Mouse (Mus musculus) liver, embryonic 14.5 days (tissue): ENCODE data around the gene Tmem102. TPM values are rescaled to one million over a fixed set of nuclear protein-coding genes. Genes with fewer than 3 reads are reported as not detected.

Experiments
- ATAC-seq: fragments of 200-750 bp; cut with Nextera tagmentation; 2 replicates; pipeline ENCODE4 v1.8.0; 2017; ENCODE audit warnings: moderate number of reproducible peaks, mild to moderate bottlenecking, moderate library complexity; ENCODE audit not compliant: insufficient read depth
- DNase-seq, 3 experiments: peaks; one replicate each; pipeline ENCODE4 v3.0.0-alpha.2; 2012 to 2013; ENCODE audit warnings: low read depth in 3 of 3, low spot score in 3 of 3
- H3K27ac ChIP-seq: fragments of 300-500 bp; sonication (generic); 2 replicates; pipeline ENCODE4 v1.5.1; 2014; ENCODE audit warnings: moderate library complexity, mild to moderate bottlenecking, control low read depth, inconsistent platforms
- H3K27me3 ChIP-seq: fragments of 300-500 bp; sonication (generic); 2 replicates; pipeline ENCODE4 v1.6.1; 2014; ENCODE audit warnings: mild to moderate bottlenecking, low read length, moderate library complexity; ENCODE audit not compliant: control insufficient read depth, insufficient read depth
- H3K36me3 ChIP-seq: fragments of 300-500 bp; sonication (generic); replicated peaks from 2 replicates; pipeline ENCODE4 v1.6.1; 2014; ENCODE audit warnings: low read depth; ENCODE audit not compliant: control insufficient read depth, insufficient read depth
- H3K4me1 ChIP-seq, 2 experiments: fragments of 200-500 bp in 1 of 2; fragments of 300-500 bp in 1 of 2; sonication (generic) in 1 of 2; replicated peaks; 2 replicates each; pipeline ENCODE4 v1.6.1; 2012 to 2014; ENCODE audit warnings: antibody characterized with exemption in 1 of 2, inconsistent platforms in 1 of 2, low read length in 1 of 2; ENCODE audit not compliant: control insufficient read depth in 2 of 2, insufficient read depth in 2 of 2
- H3K4me2 ChIP-seq: fragments of 300-500 bp; sonication (generic); 2 replicates; pipeline ENCODE4 v1.6.1; 2014; ENCODE audit warnings: low read depth, mild to moderate bottlenecking, control low read depth, moderate library complexity
- H3K4me3 ChIP-seq, 2 experiments: fragments of 200-500 bp in 1 of 2; fragments of 300-500 bp in 1 of 2; sonication (generic) in 1 of 2; 2 replicates each; pipeline ENCODE4 v1.5.1; 2012 to 2014; ENCODE audit warnings: low read depth in 2 of 2, low read length in 2 of 2, mild to moderate bottlenecking in 2 of 2, control low read depth in 1 of 2, inconsistent platforms in 1 of 2, moderate library complexity in 1 of 2; ENCODE audit not compliant: insufficient read depth in 1 of 2
- H3K9ac ChIP-seq: fragments of 300-500 bp; sonication (generic); replicated peaks from 2 replicates; pipeline ENCODE4 v1.6.1; 2014; ENCODE audit warnings: mild to moderate bottlenecking, control low read depth, moderate library complexity
- H3K9me3 ChIP-seq: fragments of 300-500 bp; sonication (generic); 2 replicates; pipeline ENCODE4 v1.6.1; 2016; ENCODE audit warnings: low read length, mixed read lengths; ENCODE audit not compliant: control insufficient read depth
- CTCF ChIP-seq: IDR thresholded peaks from 2 replicates; pipeline ENCODE4 v1.5.1; 2016; ENCODE audit warnings: antibody characterized with exemption, low read depth, control low read depth
- EP300 ChIP-seq: IDR thresholded peaks from 2 replicates; pipeline ENCODE4 v1.6.1; 2016; ENCODE audit warnings: antibody characterized with exemption, low read depth
- WGBS: fragments of 180-500 bp; shearing (Covaris S2); extraction: QIAGEN DNeasy Blood & Tissue Kit; methylation state at CpG from one replicate; pipeline ENCODE4 v1.1.7; 2014; ENCODE audit not compliant: insufficient replicate concordance; 5-methylcytosine and 5-hydroxymethylcytosine counted together
- polyA plus RNA-seq, 2 experiments: library from polyadenylated mRNA; depleted of rRNA in 1 of 2; stranded (reverse) in 1 of 2; unstranded in 1 of 2; fragments of >200 nt; fragmentation: Nextera tagmentation in 1 of 2; extraction: Ambion mirVana in 1 of 2; gene quantifications; 2 replicates each; pipeline versions ENCODE4 v1.2.1 to v1.2.3; 2012 to 2014

Tmem102 gene
- polyA plus RNA-seq, 2 experiments, result 0.25 to 0.57 TPM

- no peak overlapping the region for H3K4me3 ChIP-seq
- no peak for TF ChIP-seq EP300
- no peak for TF ChIP-seq CTCF
- 33% methylated on average over 12 of the region's 12 CpGs for WGBS
- no peak overlapping the region for H3K4me2 ChIP-seq
- peaks cover 5 to 8% of the 10 kb centered on the region in 2 experiments; a peak in 3 of 4 replicates for H3K4me1 ChIP-seq
- H3K9me3 ChIP-seq, result no peaks in the 10 kb centered on the region
- no peak for ATAC-seq
- H3K27me3 ChIP-seq, result peaks cover 84% of the 10 kb centered on the region
- no peaks in the 10 kb centered on the region for H3K36me3 ChIP-seq
- no peak for DNase-seq
- H3K27ac ChIP-seq, result no peak overlapping the region
- H3K9ac ChIP-seq, result no peak overlapping the region
Observed at GRCm38 (mm10) chr11:69799394-69800137, 5.9 kb downstream of the Tmem102 start.

DNA sequence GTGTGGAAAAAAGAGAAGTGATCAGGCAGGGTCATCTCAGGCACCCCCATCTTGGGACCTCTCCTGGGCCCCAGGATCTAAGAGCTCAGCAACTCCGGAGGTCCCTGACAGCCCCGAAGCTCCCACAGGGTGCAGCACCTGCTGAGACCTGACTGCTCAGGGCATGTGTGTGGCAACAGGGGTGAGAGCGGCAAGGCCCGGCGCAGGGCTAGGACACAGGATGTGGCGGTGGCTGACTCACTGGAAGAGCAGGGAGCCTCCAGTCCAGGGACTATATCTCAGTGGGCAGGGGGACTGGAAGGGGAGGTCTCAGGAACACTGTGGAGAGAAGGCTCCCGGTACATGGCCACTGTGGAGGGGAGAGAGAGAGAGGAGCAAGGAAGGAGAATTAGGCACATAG lies 7.5 kb downstream of the Tmem102 start:
- no peak overlapping the region for H3K27ac ChIP-seq
- no peak overlapping the region for H3K4me2 ChIP-seq
- peaks cover 67% of the 10 kb centered on the region for H3K27me3 ChIP-seq
- peaks cover 5 to 8% of the 10 kb centered on the region in 2 experiments; a peak in 3 of 4 replicates for H3K4me1 ChIP-seq
- no peak overlapping the region for H3K4me3 ChIP-seq
- DNase-seq (no peak), ATAC-seq (no peak)
- no peak overlapping the region for H3K9ac ChIP-seq
- no peaks in the 10 kb centered on the region for H3K9me3 ChIP-seq
- TF ChIP-seq CTCF, result no peak
- TF ChIP-seq EP300, result no peak
- H3K36me3 ChIP-seq, result no peaks in the 10 kb centered on the region
- 59% methylated on average over 7 of the region's 7 CpGs for WGBS

DNA sequence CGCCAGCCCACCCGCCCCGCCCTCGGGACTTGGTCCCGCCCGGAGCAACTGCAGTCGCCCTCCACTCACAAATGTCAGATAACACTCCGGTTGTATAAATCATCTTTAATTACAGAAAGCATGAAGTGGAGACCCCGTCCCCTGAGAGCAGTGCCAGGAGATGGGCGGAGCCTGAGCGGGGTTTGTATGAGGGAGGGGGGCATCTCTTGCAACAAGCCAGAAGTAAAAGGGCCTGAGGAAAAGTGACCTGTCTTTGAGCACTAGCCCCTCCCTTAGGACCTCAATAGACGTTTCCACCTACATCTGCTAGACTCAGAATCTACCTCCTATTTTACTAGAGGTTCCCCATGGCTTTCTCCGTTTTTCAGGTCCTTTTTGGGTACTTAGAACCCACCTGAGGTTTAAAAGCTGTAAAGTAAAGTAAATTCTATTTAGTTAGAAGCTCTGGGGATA lies 9.4 kb downstream of the Tmem102 start:
- WGBS, result 3% methylated on average over 13 of the region's 13 CpGs
- TF ChIP-seq EP300, result no peak
- no peak for TF ChIP-seq CTCF
- peak overlapping the region; percentile 88 for H3K4me2 ChIP-seq
- peak overlapping the region; percentile 31; the same call in 1 of the 2 replicates for H3K9ac ChIP-seq
- peak overlapping the region in 1 of 2 experiments; percentile 53; a peak in 2 of 4 replicates for H3K4me3 ChIP-seq
- H3K27ac ChIP-seq, result no peak overlapping the region
- H3K9me3 ChIP-seq, result no peaks in the 10 kb centered on the region
- H3K27me3 ChIP-seq, result peaks cover 48% of the 10 kb centered on the region
- ATAC-seq (no peak), DNase-seq (no peak)
- no peaks in the 10 kb centered on the region for H3K36me3 ChIP-seq
- peaks cover 5 to 8% of the 10 kb centered on the region in 2 experiments; a peak in 3 of 4 replicates for H3K4me1 ChIP-seq

GRCm38 (mm10) chr11:69795168-69795982 lies 10.0 kb downstream of the Tmem102 start, which contains the start of gene Chrnb1:
TSS of gene Chrnb1 (minus strand) at chr11:69795943.
- Histone ChIP-seq H3K27me3 (peaks cover 42% of the 10 kb centered on the region), H3K4me3 (peak within 1 kb of the TSS; percentile 45 to 53), H3K9ac (peak within 1 kb of the TSS; percentile 31; the same call in 1 of the 2 replicates), H3K4me2 (peak within 1 kb of the TSS; percentile 88), H3K4me1 (peaks cover 5 to 8% of the 10 kb centered on the region in 2 experiments; a peak in 3 of 4 replicates), H3K27ac (no peak within 1 kb of the TSS), H3K9me3 (no peaks in the 10 kb centered on the region), H3K36me3 (no peaks in the 10 kb centered on the region)
- DNase-seq, result peak; percentile 97 to 98 (median 97)
- ATAC-seq, result peak; percentile 100
- TF ChIP-seq CTCF (peak; percentile 19; the same call in 1 of the 2 replicates), EP300 (no peak)
- WGBS, result under 1% methylated on average over 52 of the region's 52 CpGs
